Mouse (Mus musculus): ENCODE results near the gene Scgb1b30.
"Not testable (repeated sequence)": the region's sequence is repeated elsewhere in the genome, so short reads cannot be mapped to it uniquely, and the experiment has no call there.

Gene Scgb1b30

GRCm38 (mm10) chr7:34094911-34095481, at the start of gene Scgb1b30:
TSS of gene Scgb1b30 (plus strand) at chr7:34095431.
- DNase-seq (ENCODE audit: low spot score): no peak

GRCm38 (mm10) chr7:34068132-34068531, 27.1 kb upstream of the Scgb1b30 start:
- not testable (repeated sequence) for DNase-seq (ENCODE audit: low spot score)

GRCm38 (mm10) chr7:34100002-34100401, 4.8 kb downstream of the Scgb1b30 start:
- no peak for DNase-seq (ENCODE audit: low spot score)

- no peak for DNase-seq (ENCODE audit: low spot score)
Measured at GRCm38 (mm10) chr7:34101276-34101675, 6.0 kb downstream of the Scgb1b30 start.

- no peak for DNase-seq (ENCODE audit: low spot score)
Measured at GRCm38 (mm10) chr7:34109190-34109589, 14.0 kb downstream of the Scgb1b30 start.

GRCm38 (mm10) chr7:34116601-34117000, 21.4 kb downstream of the Scgb1b30 start:
- no peak for DNase-seq (ENCODE audit: low spot score)

- DNase-seq (ENCODE audit: low spot score): not testable (repeated sequence)
Measured at GRCm38 (mm10) chr7:34120636-34121035, 25.4 kb downstream of the Scgb1b30 start.

GRCm38 (mm10) chr7:34122987-34123720, 27.9 kb downstream of the Scgb1b30 start:
- no peak for DNase-seq (ENCODE audit: low spot score)

GRCm38 (mm10) chr7:34125346-34125745, 30.1 kb downstream of the Scgb1b30 start:
- DNase-seq (ENCODE audit: low spot score): no peak

- no peak for DNase-seq (ENCODE audit: low spot score)
Measured at GRCm38 (mm10) chr7:34126291-34126690, 31.1 kb downstream of the Scgb1b30 start.

GRCm38 (mm10) chr7:34131118-34131517, 35.9 kb downstream of the Scgb1b30 start:
- DNase-seq (ENCODE audit: low spot score): no peak

- DNase-seq (ENCODE audit: low spot score): no peak
Measured at GRCm38 (mm10) chr7:34131959-34132354, 36.7 kb downstream of the Scgb1b30 start.

- peak; percentile 36 for DNase-seq (ENCODE audit: low spot score)
Measured at GRCm38 (mm10) chr7:34132355-34133079, 37.3 kb downstream of the Scgb1b30 start.

- DNase-seq (ENCODE audit: low spot score): peak; percentile 82
Measured at GRCm38 (mm10) chr7:34133117-34133762, 38.0 kb downstream of the Scgb1b30 start, which contains the start of gene Wtip. TSS of gene Wtip (minus strand) at chr7:34133268.

- no peak for DNase-seq (ENCODE audit: low spot score)
Measured at GRCm38 (mm10) chr7:34134336-34134735, 39.1 kb downstream of the Scgb1b30 start.

GRCm38 (mm10) chr7:34139493-34139892, 44.3 kb downstream of the Scgb1b30 start:
- DNase-seq (ENCODE audit: low spot score): no peak

- DNase-seq (ENCODE audit: low spot score): no peak
Measured at GRCm38 (mm10) chr7:34141123-34141522, 45.9 kb downstream of the Scgb1b30 start.

- no peak for DNase-seq (ENCODE audit: low spot score)
Measured at GRCm38 (mm10) chr7:34147193-34147592, 52.0 kb downstream of the Scgb1b30 start.
